Mouse (Mus musculus) hindbrain, embryonic 14.5 days (tissue): ENCODE measurements at regions not wholly inside any gene's neighbourhood (a gene's known extent, or its start where the extent isn't known, plus 50 kb on each side); places are given as distances from the start of the nearest gene placed in this dataset.

ENCODE experiments used
- ATAC-seq: fragments of 200-750 bp; cut with Nextera tagmentation; 2 replicates; pipeline ENCODE4 v1.8.0; 2017; ENCODE audit warnings: moderate number of reproducible peaks, mild to moderate bottlenecking, moderate TSS enrichment, moderate library complexity; ENCODE audit not compliant: low FRiP score
- DNase-seq: peaks from one replicate; pipeline ENCODE4 v3.0.0-alpha.2; 2015; ENCODE audit warnings: low spot score
- H3K27ac ChIP-seq: fragments of 300-500 bp; sonication (generic); 2 replicates; pipeline ENCODE4 v1.5.1; 2014; ENCODE audit warnings: mild to moderate bottlenecking, moderate library complexity
- H3K27me3 ChIP-seq: fragments of 300-500 bp; sonication (generic); 2 replicates; pipeline ENCODE4 v1.6.1; 2014; ENCODE audit warnings: mild to moderate bottlenecking, low read length, mixed read lengths; ENCODE audit not compliant: control insufficient read depth, insufficient read depth
- H3K36me3 ChIP-seq: fragments of 300-500 bp; sonication (generic); replicated peaks from 2 replicates; pipeline ENCODE4 v1.6.1; 2014; ENCODE audit not compliant: control insufficient read depth, insufficient read depth
- H3K4me1 ChIP-seq: fragments of 300-500 bp; sonication (generic); replicated peaks from 2 replicates; pipeline ENCODE4 v1.6.1; 2014; ENCODE audit warnings: antibody characterized with exemption, low read length, mixed read lengths; ENCODE audit not compliant: control insufficient read depth, insufficient read depth
- H3K4me2 ChIP-seq: fragments of 300-500 bp; sonication (generic); replicated peaks from 2 replicates; pipeline ENCODE4 v1.6.1; 2014; ENCODE audit warnings: mild to moderate bottlenecking, moderate library complexity
- H3K4me3 ChIP-seq: fragments of 300-500 bp; sonication (generic); replicated peaks from 2 replicates; pipeline ENCODE4 v1.5.1; 2014; ENCODE audit warnings: mild to moderate bottlenecking, low read length
- H3K9ac ChIP-seq: fragments of 300-500 bp; sonication (generic); 2 replicates; pipeline ENCODE4 v1.6.1; 2014
- H3K9me3 ChIP-seq: fragments of 300-500 bp; sonication (generic); 2 replicates; pipeline ENCODE4 v1.6.1; 2016; ENCODE audit warnings: low read length; ENCODE audit not compliant: control insufficient read depth
- WGBS: fragments of 180-500 bp; shearing (Covaris S2); extraction: QIAGEN DNeasy Blood & Tissue Kit; methylation state at CpG from one replicate; pipeline ENCODE4 v1.1.7; 2014; 5-methylcytosine and 5-hydroxymethylcytosine counted together

GRCm38 (mm10) chr17:4212586-4212985 is 516.5 kb upstream of the Nox3 start:
- Histone ChIP-seq H3K4me3 (no peak overlapping the region), H3K4me1 (peaks cover 3% of the 10 kb centered on the region; the same call in 1 of the 2 replicates), H3K27me3 (no peaks in the 10 kb centered on the region), H3K27ac (no peak overlapping the region), H3K9me3 (no peaks in the 10 kb centered on the region), H3K4me2 (no peak overlapping the region), H3K36me3 (no peaks in the 10 kb centered on the region), H3K9ac (no peak overlapping the region)
- 46% methylated on average over 4 of the region's 4 CpGs for WGBS
- DNase-seq (peak; percentile 58), ATAC-seq (no peak)

- Histone ChIP-seq H3K9ac (no peak overlapping the region), H3K27ac (no peak overlapping the region), H3K4me3 (no peak overlapping the region), H3K4me2 (no peak overlapping the region), H3K36me3 (no peaks in the 10 kb centered on the region), H3K9me3 (no peaks in the 10 kb centered on the region), H3K27me3 (no peaks in the 10 kb centered on the region), H3K4me1 (peaks cover 3% of the 10 kb centered on the region; the same call in 1 of the 2 replicates)
- ATAC-seq (no peak), DNase-seq (no peak)
- 69% methylated on average over 8 of the region's 8 CpGs for WGBS
Observed at GRCm38 (mm10) chr17:4214970-4215369, 518.9 kb upstream of the Nox3 start.

GRCm38 (mm10) chr17:4216203-4216602 is 520.1 kb upstream of the Nox3 start:
- H3K9me3 ChIP-seq: no peaks in the 10 kb centered on the region
- WGBS: 41% methylated on average over 4 of the region's 4 CpGs
- H3K4me1 ChIP-seq: peaks cover 3% of the 10 kb centered on the region; the same call in 1 of the 2 replicates
- H3K9ac ChIP-seq: no peak overlapping the region
- H3K4me2 ChIP-seq: no peak overlapping the region
- DNase-seq (no peak), ATAC-seq (no peak)
- no peak overlapping the region for H3K27ac ChIP-seq
- H3K4me3 ChIP-seq: no peak overlapping the region
- H3K36me3 ChIP-seq: no peaks in the 10 kb centered on the region
- H3K27me3 ChIP-seq: no peaks in the 10 kb centered on the region

- Histone ChIP-seq H3K36me3 (no peaks in the 10 kb centered on the region), H3K4me2 (no peak overlapping the region), H3K27ac (no peak overlapping the region), H3K9ac (no peak overlapping the region), H3K4me1 (peaks cover 3% of the 10 kb centered on the region; the same call in 1 of the 2 replicates), H3K9me3 (no peaks in the 10 kb centered on the region), H3K27me3 (no peaks in the 10 kb centered on the region), H3K4me3 (no peak overlapping the region)
- WGBS: 68% methylated on average over 8 of the region's 8 CpGs
- DNase-seq (no peak), ATAC-seq (no peak)
Observed at GRCm38 (mm10) chr17:4216750-4217149, 520.7 kb upstream of the Nox3 start.

GRCm38 (mm10) chr17:4220661-4221360 is 524.8 kb upstream of the Nox3 start:
- Histone ChIP-seq H3K27me3 (no peaks in the 10 kb centered on the region), H3K9ac (no peak overlapping the region), H3K4me3 (no peak overlapping the region), H3K4me2 (no peak overlapping the region), H3K36me3 (no peaks in the 10 kb centered on the region), H3K27ac (no peak overlapping the region), H3K9me3 (no peaks in the 10 kb centered on the region), H3K4me1 (no peaks in the 10 kb centered on the region)
- no peak for DNase-seq
- ATAC-seq: no peak
- 58% methylated on average over 12 of the region's 12 CpGs for WGBS

GRCm38 (mm10) chr17:4227889-4228288 is 531.8 kb upstream of the Nox3 start:
- Histone ChIP-seq H3K27me3 (no peaks in the 10 kb centered on the region), H3K4me1 (peaks cover 17% of the 10 kb centered on the region; the same call in 1 of the 2 replicates), H3K36me3 (no peaks in the 10 kb centered on the region), H3K27ac (peak overlapping the region; percentile 61; the same call in 1 of the 2 replicates), H3K4me2 (peak overlapping the region; percentile 19), H3K9me3 (no peaks in the 10 kb centered on the region), H3K4me3 (no peak overlapping the region), H3K9ac (no peak overlapping the region)
- ATAC-seq: no peak
- DNase-seq: no peak
- 50% methylated on average over 10 of the region's 10 CpGs for WGBS

- Histone ChIP-seq H3K9ac (no peak overlapping the region), H3K4me1 (peaks cover 17% of the 10 kb centered on the region; the same call in 1 of the 2 replicates), H3K36me3 (no peaks in the 10 kb centered on the region), H3K9me3 (no peaks in the 10 kb centered on the region), H3K27ac (no peak overlapping the region), H3K27me3 (no peaks in the 10 kb centered on the region), H3K4me2 (no peak overlapping the region), H3K4me3 (no peak overlapping the region)
- DNase-seq: no peak
- ATAC-seq: no peak
- 62% methylated on average over 2 of the region's 2 CpGs for WGBS
Observed at GRCm38 (mm10) chr17:4229969-4230368, 533.9 kb upstream of the Nox3 start.

- DNase-seq (no peak), ATAC-seq (no peak)
- Histone ChIP-seq H3K36me3 (no peaks in the 10 kb centered on the region), H3K27ac (no peak overlapping the region), H3K27me3 (no peaks in the 10 kb centered on the region), H3K4me3 (no peak overlapping the region), H3K4me1 (no peaks in the 10 kb centered on the region), H3K9ac (no peak overlapping the region), H3K9me3 (no peaks in the 10 kb centered on the region), H3K4me2 (no peak overlapping the region)
- WGBS: 91% methylated on average over 2 of the region's 2 CpGs
Observed at GRCm38 (mm10) chr17:4250476-4250875, 554.4 kb upstream of the Nox3 start.

GRCm38 (mm10) chr17:4265471-4265870 is 569.4 kb upstream of the Nox3 start:
- WGBS: 56% methylated on average over 6 of the region's 6 CpGs
- H3K9me3 ChIP-seq: no peaks in the 10 kb centered on the region
- H3K9ac ChIP-seq: no peak overlapping the region
- H3K27ac ChIP-seq: 0 out of 2 replicates have a peak overlapping the region, but pooled peaks have one; percentile 14
- peaks cover 16% of the 10 kb centered on the region for H3K4me1 ChIP-seq
- H3K4me3 ChIP-seq: no peak overlapping the region
- ATAC-seq: no peak
- DNase-seq: no peak
- no peak overlapping the region for H3K4me2 ChIP-seq
- H3K36me3 ChIP-seq: no peaks in the 10 kb centered on the region
- no peaks in the 10 kb centered on the region for H3K27me3 ChIP-seq
